Comparison of ENCODE assay signal across 9 mouse cellular contexts in genomic region chr5:122317329-122318045, GRCm38 (mm10). TPM values are rescaled to one million over a fixed set of nuclear protein-coding genes. Genes with fewer than 3 reads are reported as not detected.
A peak's percentile ranks its signal among the peaks of the same experiment; 100 is the strongest.
DNase-seq lines count a peak whose midpoint lies in the region; ATAC-seq lines count a peak whose summit lies in the region.
"Had no signal": no experiment of that assay in that cellular context is flagged by ENCODE, and none has a peak within 500 bp of the region (broad histone marks: within the 10 kb centered on the region; RNA-seq: fewer than 3 reads in every experiment).

No protein-coding gene starts in this region.

- WGBS in heart, embryonic 16.5 days = 51% methylated on average over 11 of the region's 11 CpGs

- peaks cover 18% of the 10 kb centered on the region for H3K36me3 ChIP-seq in heart, embryonic 16.5 days (ENCODE audit: control insufficient read depth, insufficient read depth)

- no peak overlapping the region for H3K4me2 ChIP-seq in heart, embryonic 16.5 days (ENCODE audit: low read depth, low read length)

- no peaks in the 10 kb centered on the region for H3K27me3 ChIP-seq in heart, embryonic 16.5 days (ENCODE audit: control insufficient read depth, insufficient read depth, low read length)

- H3K4me3 ChIP-seq in heart, embryonic 16.5 days (ENCODE audit: low read length) = no peak overlapping the region

- H3K4me1 ChIP-seq in heart, embryonic 16.5 days (ENCODE audit: control insufficient read depth, insufficient read depth, low read length) = peaks cover 64% of the 10 kb centered on the region

- H3K9ac ChIP-seq in heart, embryonic 16.5 days (ENCODE audit: low read length) = peak overlapping the region; percentile 41

- no peak for ATAC-seq in heart, embryonic 16.5 days (replicated peaks; ENCODE audit: extremely low read depth, insufficient read depth, low FRiP score)
- ATAC-seq in frontal cortex, adult (ENCODE audit: low TSS enrichment) = no peak

- H3K27ac ChIP-seq in heart, embryonic 16.5 days (ENCODE audit: low read length) = peak overlapping the region; percentile 64

- no peaks in the 10 kb centered on the region for H3K9me3 ChIP-seq in heart, embryonic 16.5 days (replicated peaks; ENCODE audit: control insufficient read depth, low read length)

- DNase-seq in heart, adult 11 months = no peak
- DNase-seq in spleen, postnatal 36 days (ENCODE audit: low spot score in 2 of 2) = peak; percentile 23 to 38
- DNase-seq in spleen, adult 18-20 months = no peak
- DNase-seq in cerebellum, postnatal 10 days = peak; percentile 52 to 69
- peak; percentile 78 for DNase-seq in thymus, postnatal 25 days
- no peak for DNase-seq in right cerebral cortex, postnatal 4 days
- DNase-seq: layer of hippocampus, adult 9-11 months had no signal

RNA-seq across cellular contexts. Expression of gene Pptc7, which starts 33.3 kb away (rescaled TPM):
- 15.0 and 15.5 TPM in 2 replicates for polyA plus RNA-seq in heart, embryonic 16.5 days (2015; fragmentation: Nextera tagmentation; extraction: Ambion mirVana)

RNA-seq across cellular contexts. Expression of gene Rad9b, which starts 36.5 kb away (rescaled TPM):
- polyA plus RNA-seq in heart, embryonic 16.5 days (2015; fragmentation: Nextera tagmentation; extraction: Ambion mirVana) = 8.1 and 11.0 TPM in 2 replicates

RNA-seq across cellular contexts. Expression of gene Vps29, which starts 36.7 kb away (rescaled TPM):
- polyA plus RNA-seq in heart, embryonic 16.5 days (2015; fragmentation: Nextera tagmentation; extraction: Ambion mirVana) = 198 and 200 TPM in 2 replicates

RNA-seq across cellular contexts. Expression of gene Tctn1, which starts 53.2 kb away (rescaled TPM):
- 2.9 and 3.2 TPM in 2 replicates for polyA plus RNA-seq in heart, embryonic 16.5 days (2015; fragmentation: Nextera tagmentation; extraction: Ambion mirVana)

RNA-seq across cellular contexts. Expression of gene Gpn3, which starts 54.2 kb away (rescaled TPM):
- polyA plus RNA-seq in heart, embryonic 16.5 days (2015; fragmentation: Nextera tagmentation; extraction: Ambion mirVana) = 51.3 and 68.6 TPM in 2 replicates

Comparison
In these comparisons a context has a peak if more than half of its experiments do, and no peak if none do; other contexts are left out.
1. DNase-seq: peak in spleen, postnatal 36 days (2 of 2), cerebellum, postnatal 10 days (2 of 2) and thymus, postnatal 25 days (single experiment); none in heart, adult 11 months (single experiment), spleen, adult 18-20 months (0 of 2) and right cerebral cortex, postnatal 4 days (single experiment).